Mouse (Mus musculus) hindbrain, embryonic 11.5 days (tissue): ENCODE results near the gene Anapc10. TPM values are rescaled to one million over a fixed set of nuclear protein-coding genes. Genes with fewer than 3 reads are reported as not detected.

Experiments used
- ATAC-seq: fragments of 200-750 bp; cut with Nextera tagmentation; 2 replicates; pipeline ENCODE4 v1.8.0; 2017; ENCODE audit warnings: mild to moderate bottlenecking, moderate TSS enrichment, moderate library complexity; ENCODE audit not compliant: low FRiP score
- DNase-seq: peaks from one replicate; pipeline ENCODE4 v3.0.0-alpha.2; 2015; ENCODE audit warnings: low spot score
- H3K27ac ChIP-seq: fragments of 300-500 bp; sonication (generic); 2 replicates; pipeline ENCODE4 v1.5.1; 2014; ENCODE audit warnings: mild to moderate bottlenecking, low read depth, low read length
- H3K27me3 ChIP-seq: fragments of 300-500 bp; sonication (generic); 2 replicates; pipeline ENCODE4 v1.6.1; 2014; ENCODE audit warnings: mild to moderate bottlenecking, low read length, moderate library complexity, mixed read lengths; ENCODE audit not compliant: control insufficient read depth, insufficient read depth
- H3K36me3 ChIP-seq: fragments of 300-500 bp; sonication (generic); 2 replicates; pipeline ENCODE4 v1.6.1; 2014; ENCODE audit warnings: mild to moderate bottlenecking, low read length, moderate library complexity, mixed read lengths; ENCODE audit not compliant: control insufficient read depth, insufficient read depth
- H3K4me1 ChIP-seq: fragments of 300-500 bp; sonication (generic); replicated peaks from 2 replicates; pipeline ENCODE4 v1.6.1; 2014; ENCODE audit warnings: low read length, mixed read lengths; ENCODE audit not compliant: control insufficient read depth, insufficient read depth
- H3K4me2 ChIP-seq: fragments of 300-500 bp; sonication (generic); replicated peaks from 2 replicates; pipeline ENCODE4 v1.6.1; 2014; ENCODE audit warnings: mild to moderate bottlenecking, low read depth, low read length
- H3K4me3 ChIP-seq: fragments of 300-500 bp; sonication (generic); 2 replicates; pipeline ENCODE4 v1.5.1; 2014; ENCODE audit warnings: low read depth, low read length
- H3K9ac ChIP-seq: fragments of 300-500 bp; sonication (generic); 2 replicates; pipeline ENCODE4 v1.6.1; 2014; ENCODE audit warnings: low read depth, low read length
- H3K9me3 ChIP-seq: fragments of 300-500 bp; sonication (generic); 2 replicates; pipeline ENCODE4 v1.6.1; 2016; ENCODE audit warnings: low read length; ENCODE audit not compliant: control insufficient read depth
- WGBS: fragments of 180-500 bp; shearing (Covaris S2); extraction: QIAGEN DNeasy Blood & Tissue Kit; methylation state at CpG from one replicate; pipeline ENCODE4 v1.1.7; 2014; 5-methylcytosine and 5-hydroxymethylcytosine counted together
- polyA plus RNA-seq: library from polyadenylated mRNA; unstranded; fragments of >200 nt; fragmentation: Nextera tagmentation; extraction: Ambion mirVana; gene quantifications from 2 replicates; pipeline ENCODE4 v1.2.1, GENCODE M21; 2014

Gene Anapc10
- polyA plus RNA-seq, 1 experiment from 2014 or later, result 38.5 TPM

DNA sequence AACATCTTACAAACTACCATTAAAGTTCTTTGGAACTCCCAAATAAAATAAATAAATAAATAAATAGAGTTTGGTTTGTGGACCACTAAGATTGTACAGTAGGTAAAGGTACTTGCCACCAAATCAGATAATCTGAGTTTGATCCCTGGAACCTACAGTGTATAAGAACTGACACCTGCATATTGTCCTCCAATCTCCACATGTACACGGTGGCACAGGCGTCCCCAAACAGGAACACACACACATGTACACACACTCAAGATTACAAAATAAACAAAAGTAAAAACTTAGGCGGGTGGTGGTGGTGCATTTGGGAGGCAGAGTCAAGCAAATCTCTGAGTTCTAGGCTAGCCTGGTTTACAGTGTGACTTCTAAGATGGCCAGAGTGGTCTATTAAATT, 4.9 kb upstream of the Anapc10 start:
- no peaks in the 10 kb centered on the region for H3K27me3 ChIP-seq
- no peak overlapping the region for H3K4me3 ChIP-seq
- H3K4me2 ChIP-seq, result no peak overlapping the region
- no peak overlapping the region for H3K9ac ChIP-seq
- H3K4me1 ChIP-seq, result no peaks in the 10 kb centered on the region
- H3K36me3 ChIP-seq, result peaks cover 10% of the 10 kb centered on the region; the same call in 1 of the 2 replicates
- DNase-seq, result no peak
- ATAC-seq, result no peak
- WGBS, result 97% methylated on average over 3 of the region's 3 CpGs
- no peak overlapping the region for H3K27ac ChIP-seq
- no peaks in the 10 kb centered on the region for H3K9me3 ChIP-seq

DNA sequence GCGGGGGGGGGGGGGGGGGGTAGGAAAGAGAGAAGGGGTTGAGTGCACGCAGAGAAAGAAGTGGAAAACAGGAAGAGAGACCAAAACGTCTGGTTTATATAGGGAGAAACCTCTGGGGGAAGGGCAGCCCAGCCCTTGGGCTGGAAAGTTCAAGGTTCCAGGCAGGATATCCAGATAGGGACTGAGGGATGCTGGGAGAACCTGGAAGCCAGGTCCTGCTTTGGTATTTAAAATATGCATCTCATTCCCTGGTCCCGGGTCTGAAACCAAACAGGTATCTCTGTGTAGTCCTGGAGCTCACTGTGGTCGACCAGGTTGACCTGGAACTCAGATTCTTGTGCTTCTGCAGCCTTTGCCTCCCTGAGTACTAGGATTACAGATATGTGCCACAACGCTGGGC, 1.1 kb downstream of the Anapc10 start:
- no peak overlapping the region for H3K27ac ChIP-seq
- no peaks in the 10 kb centered on the region for H3K9me3 ChIP-seq
- ATAC-seq (no peak), DNase-seq (no peak)
- H3K9ac ChIP-seq, result no peak overlapping the region
- H3K36me3 ChIP-seq, result no peaks in the 10 kb centered on the region
- H3K4me3 ChIP-seq, result no peak overlapping the region
- no peaks in the 10 kb centered on the region for H3K27me3 ChIP-seq
- no peak overlapping the region; the same call in 1 of the 2 replicates for H3K4me2 ChIP-seq
- no peaks in the 10 kb centered on the region for H3K4me1 ChIP-seq
- 53% methylated on average over 5 of the region's 6 CpGs for WGBS

DNA sequence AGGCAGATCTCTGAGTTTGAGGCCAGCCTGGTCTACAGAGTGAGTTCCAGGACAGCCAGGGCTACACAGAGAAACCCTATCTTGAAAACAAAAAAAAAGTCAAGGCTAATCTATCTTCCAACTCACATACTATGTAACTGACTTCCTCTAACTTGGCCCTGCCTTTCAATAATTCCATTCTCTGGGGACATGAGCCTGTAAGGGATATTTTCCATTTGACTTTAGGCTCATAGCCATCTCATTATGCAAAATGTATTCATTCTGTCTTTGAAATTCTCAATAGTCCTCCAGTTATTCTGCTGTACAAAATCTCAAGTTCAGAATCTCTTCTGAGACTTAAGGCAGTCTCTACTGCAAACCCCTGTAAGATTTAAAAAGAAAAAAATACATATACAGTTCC, 9.9 kb downstream of the Anapc10 start:
- no peak for ATAC-seq
- no peak overlapping the region for H3K4me3 ChIP-seq
- H3K9ac ChIP-seq, result no peak overlapping the region
- no peak overlapping the region for H3K27ac ChIP-seq
- no peak overlapping the region for H3K4me2 ChIP-seq
- H3K9me3 ChIP-seq, result no peaks in the 10 kb centered on the region
- DNase-seq, result no peak
- H3K27me3 ChIP-seq, result no peaks in the 10 kb centered on the region
- no peaks in the 10 kb centered on the region for H3K4me1 ChIP-seq
- no peaks in the 10 kb centered on the region for H3K36me3 ChIP-seq

DNA sequence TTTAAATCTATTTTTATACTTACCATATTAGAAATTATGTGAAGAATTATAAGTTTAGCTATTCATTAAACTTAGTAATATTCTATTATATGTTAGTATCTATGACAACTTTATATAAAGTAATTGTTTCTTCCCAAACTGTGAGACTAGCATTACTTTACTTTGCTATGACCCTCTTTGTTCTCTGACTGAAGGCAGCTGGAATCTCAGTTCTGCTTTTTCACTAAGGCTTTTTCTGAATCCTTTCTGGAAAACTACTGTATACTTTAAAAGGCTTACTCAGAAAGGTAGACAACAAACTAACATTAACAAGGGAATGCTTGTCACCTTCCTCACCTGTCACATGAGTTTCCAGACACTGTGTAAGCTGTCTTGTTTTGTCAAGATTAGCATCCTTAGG, 11.7 kb downstream of the Anapc10 start:
- ATAC-seq (no peak), DNase-seq (no peak)
- Histone ChIP-seq H3K27ac (no peak overlapping the region), H3K27me3 (no peaks in the 10 kb centered on the region), H3K4me2 (no peak overlapping the region), H3K36me3 (no peaks in the 10 kb centered on the region), H3K4me1 (no peaks in the 10 kb centered on the region), H3K9me3 (no peaks in the 10 kb centered on the region), H3K4me3 (no peak overlapping the region), H3K9ac (no peak overlapping the region)

DNA sequence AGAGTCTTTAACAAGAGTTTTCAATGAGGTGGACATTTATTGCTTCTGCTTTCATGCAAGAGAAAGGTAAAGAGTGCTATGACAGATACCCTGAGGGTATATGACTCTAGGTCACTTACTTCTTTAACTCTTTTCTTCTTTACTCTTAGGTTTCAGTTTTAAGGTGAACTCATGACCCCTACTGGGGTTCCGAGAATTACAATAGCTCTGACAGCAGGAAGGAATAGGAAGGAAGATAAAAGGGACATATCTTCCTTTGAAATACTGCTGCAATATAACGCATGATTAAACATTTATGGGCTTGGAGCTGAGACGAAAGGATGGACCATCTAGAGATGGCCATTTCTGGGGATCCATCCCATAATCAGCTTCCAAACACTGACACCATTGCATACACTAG, 13.0 kb downstream of the Anapc10 start:
- WGBS, result 52% methylated on average over 3 of the region's 3 CpGs
- no peak overlapping the region for H3K4me2 ChIP-seq
- no peak for DNase-seq
- ATAC-seq, result no peak
- no peaks in the 10 kb centered on the region for H3K36me3 ChIP-seq
- no peaks in the 10 kb centered on the region for H3K27me3 ChIP-seq
- no peaks in the 10 kb centered on the region for H3K9me3 ChIP-seq
- H3K4me1 ChIP-seq, result no peaks in the 10 kb centered on the region
- no peak overlapping the region for H3K27ac ChIP-seq
- H3K4me3 ChIP-seq, result no peak overlapping the region
- H3K9ac ChIP-seq, result no peak overlapping the region

DNA sequence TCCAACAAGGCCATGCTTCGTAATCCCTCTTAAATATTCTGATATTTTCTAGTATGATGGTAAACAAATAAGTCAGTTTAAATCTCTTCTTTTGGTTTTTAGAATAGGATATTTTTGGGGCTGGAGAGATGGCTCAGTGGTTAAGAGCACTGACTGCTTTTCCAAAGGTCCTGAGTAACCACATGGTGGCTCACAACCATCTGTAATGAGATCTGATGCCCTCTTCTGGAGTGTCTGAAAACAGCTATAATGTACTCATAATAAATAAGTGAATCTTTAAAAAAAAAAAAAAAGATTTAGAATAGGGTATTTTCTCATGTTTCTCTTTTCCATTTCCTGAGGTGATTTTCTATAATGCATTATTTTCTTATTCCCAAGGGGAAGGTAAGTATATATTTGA, 16.3 kb downstream of the Anapc10 start:
- 100% methylated on average over 1 of the region's 1 CpGs for WGBS
- no peak overlapping the region for H3K4me3 ChIP-seq
- no peaks in the 10 kb centered on the region for H3K9me3 ChIP-seq
- no peak overlapping the region for H3K9ac ChIP-seq
- ATAC-seq (no peak), DNase-seq (no peak)
- H3K4me1 ChIP-seq, result no peaks in the 10 kb centered on the region
- no peak overlapping the region for H3K4me2 ChIP-seq
- no peaks in the 10 kb centered on the region for H3K27me3 ChIP-seq
- H3K36me3 ChIP-seq, result no peaks in the 10 kb centered on the region
- no peak overlapping the region for H3K27ac ChIP-seq

DNA sequence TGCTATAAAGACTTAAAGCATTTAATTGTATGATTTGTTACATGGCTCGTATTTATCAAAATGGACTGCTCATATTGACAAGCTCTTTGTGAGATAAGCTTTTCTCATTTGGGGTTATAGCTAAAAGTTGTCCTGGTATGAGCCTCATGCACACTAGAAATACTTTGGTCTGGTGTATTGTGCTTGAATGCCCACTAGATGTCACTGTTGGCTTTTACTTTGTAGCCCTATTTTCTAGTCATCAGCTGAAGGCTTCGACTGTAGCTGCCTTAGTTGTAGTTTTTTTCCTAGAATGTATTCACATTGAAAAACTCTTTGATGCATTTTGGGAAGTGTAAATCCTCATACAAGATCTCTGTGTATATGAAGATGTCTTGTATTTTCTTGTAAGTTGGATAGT, 22.7 kb downstream of the Anapc10 start:
- Histone ChIP-seq H3K4me3 (no peak overlapping the region), H3K9ac (no peak overlapping the region), H3K9me3 (no peaks in the 10 kb centered on the region), H3K27me3 (no peaks in the 10 kb centered on the region), H3K36me3 (no peaks in the 10 kb centered on the region), H3K4me1 (no peaks in the 10 kb centered on the region), H3K27ac (no peak overlapping the region), H3K4me2 (no peak overlapping the region)
- WGBS, result 34% methylated on average over 2 of the region's 2 CpGs
- ATAC-seq, result peak; percentile 59; the same call in 1 of the 2 replicates
- peak; percentile 75 for DNase-seq

DNA sequence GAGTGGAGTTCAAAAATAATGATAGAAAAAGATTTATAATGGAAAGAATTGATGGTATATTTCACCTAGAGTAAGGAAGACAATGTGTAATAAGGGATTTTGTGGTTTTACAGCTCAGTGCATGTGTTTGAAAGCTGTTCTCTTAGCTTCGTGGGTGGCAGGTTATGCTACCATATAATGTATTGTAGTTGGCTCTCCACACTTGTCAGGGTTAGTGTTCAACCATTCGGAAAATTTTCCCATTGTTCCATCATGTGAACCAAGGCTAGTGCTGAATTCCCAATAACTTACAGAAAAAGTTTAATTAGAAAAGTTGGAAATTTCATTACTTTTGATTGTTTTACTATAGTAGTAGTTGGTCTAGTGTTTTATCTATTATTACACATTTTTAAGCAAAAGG, 36.6 kb downstream of the Anapc10 start:
- no peaks in the 10 kb centered on the region for H3K4me1 ChIP-seq
- WGBS, result 30% methylated on average over 2 of the region's 2 CpGs
- H3K9me3 ChIP-seq, result no peaks in the 10 kb centered on the region
- no peak overlapping the region for H3K27ac ChIP-seq
- no peak overlapping the region for H3K4me2 ChIP-seq
- no peak for ATAC-seq
- H3K4me3 ChIP-seq, result no peak overlapping the region
- H3K36me3 ChIP-seq, result 0 out of 2 replicates have a peak, but pooled peaks cover 2% of the 10 kb centered on the region
- no peaks in the 10 kb centered on the region for H3K27me3 ChIP-seq
- H3K9ac ChIP-seq, result no peak overlapping the region
- DNase-seq, result peak; percentile 14

DNA sequence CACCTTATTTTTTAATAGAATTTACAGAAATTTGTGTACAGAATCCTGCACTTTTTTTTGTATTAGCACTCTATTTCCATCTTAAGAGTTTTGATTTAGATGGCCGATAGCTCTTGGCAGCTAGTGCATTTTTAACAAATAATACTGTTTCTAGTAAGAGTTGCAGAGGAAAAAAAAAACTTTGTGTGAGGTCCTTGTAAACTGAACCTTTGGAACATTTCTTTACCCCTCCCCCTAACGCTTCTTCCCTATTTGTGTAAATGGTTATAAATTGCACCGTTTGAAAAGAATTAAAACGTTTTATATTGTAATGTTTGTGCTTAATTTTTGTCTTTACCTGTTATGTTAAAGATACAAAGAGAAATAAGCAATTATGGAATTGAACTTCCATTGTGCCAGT, 37.0 kb downstream of the Anapc10 start:
- Histone ChIP-seq H3K27me3 (no peaks in the 10 kb centered on the region), H3K4me3 (no peak overlapping the region), H3K4me2 (no peak overlapping the region), H3K4me1 (no peaks in the 10 kb centered on the region), H3K9ac (no peak overlapping the region), H3K36me3 (0 out of 2 replicates have a peak, but pooled peaks cover 2% of the 10 kb centered on the region), H3K27ac (no peak overlapping the region), H3K9me3 (no peaks in the 10 kb centered on the region)
- 65% methylated on average over 4 of the region's 4 CpGs for WGBS
- ATAC-seq (no peak), DNase-seq (no peak)
